Mouse (Mus musculus): Measurements from ENCODE around the gene Alkbh1.

DNA sequence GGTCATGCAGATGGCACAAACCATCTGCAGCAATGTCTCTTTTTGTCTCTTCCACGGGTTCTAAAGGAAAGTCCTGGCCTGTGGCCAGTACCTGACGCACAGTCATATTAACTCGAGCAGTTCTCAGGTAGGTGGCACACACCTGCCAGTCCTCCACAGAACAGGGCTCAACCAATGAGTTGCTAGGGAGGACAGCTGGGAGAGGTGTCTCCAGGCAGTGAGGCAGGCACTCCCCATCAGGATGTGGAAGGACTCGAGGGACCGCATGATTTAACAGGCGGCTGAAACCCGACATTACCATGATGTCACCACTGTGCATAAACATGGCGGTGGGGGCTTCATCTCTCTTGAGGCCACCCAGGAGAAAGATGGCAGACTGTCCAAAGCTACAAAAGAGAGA is 14.9 kb downstream of the Alkbh1 start:
- TF ChIP-seq EP300 (IDR thresholded peaks at IDR 0.05; ENCODE audit: low read depth in 1 of 2, low read length in 2 of 2), result no peak
- no peak for TF ChIP-seq CTCF (IDR thresholded peaks at IDR 0.05 in 2 of 3, conservative IDR thresholded peaks at IDR 0.05 in 1 of 3; ENCODE audit: control insufficient read depth in 1 of 3, insufficient read depth in 1 of 3, low read depth in 2 of 3, low read length in 3 of 3, poor library complexity in 1 of 3, severe bottlenecking in 1 of 3)
- TF ChIP-seq CHD2 (IDR thresholded peaks at IDR 0.05; ENCODE audit: low read length), result no peak
- TF ChIP-seq NRF1 (IDR thresholded peaks at IDR 0.05; ENCODE audit: insufficient read depth, low read depth, low read length, poor library complexity, severe bottlenecking), result no peak
